ENCODE assay signal across 8 mouse cellular contexts in genomic region chr11:49087830-49088616, GRCm38 (mm10). TPM values are rescaled to one million over a fixed set of nuclear protein-coding genes. Genes with fewer than 3 reads are reported as not detected.
A peak's percentile ranks its signal among the peaks of the same experiment; 100 is the strongest.
DNase-seq lines count a peak whose midpoint lies in the region; ATAC-seq and TF ChIP-seq lines count a peak whose summit lies in the region.

No protein-coding gene starts in this region.

- WGBS in heart, adult 2 months: 48% methylated on average over 22 of the region's 22 CpGs
- 46% methylated on average over 22 of the region's 22 CpGs for WGBS in hindbrain, embryonic 15.5 days
- 27% methylated on average over 22 of the region's 22 CpGs for WGBS in lung, embryonic 15.5 days

- no peak for TF ChIP-seq POLR2A in heart, adult 2 months (IDR thresholded peaks at IDR 0.05; ENCODE audit: insufficient read depth, low read depth, low read length)
- TF ChIP-seq POLR2A in brain, embryonic 14.5 days (IDR thresholded peaks at IDR 0.05; ENCODE audit: borderline replicate concordance, extremely low read depth, insufficient read depth, insufficient read length, poor library complexity, severe bottlenecking): no peak

- peak overlapping the region; percentile 47 for H3K27ac ChIP-seq in heart, adult 2 months
- H3K27ac ChIP-seq in hindbrain, embryonic 15.5 days (replicated peaks): no peak overlapping the region
- peak overlapping the region; percentile 37 for H3K27ac ChIP-seq in lung, embryonic 15.5 days

- no peak overlapping the region for H3K9ac ChIP-seq in heart, adult 2 months (ENCODE audit: low read depth, low read length)
- H3K9ac ChIP-seq in hindbrain, embryonic 15.5 days: no peak overlapping the region
- H3K9ac ChIP-seq in lung, embryonic 15.5 days: no peak overlapping the region

- H3K79me2 ChIP-seq in heart, adult 2 months (replicated peaks; ENCODE audit: control insufficient read depth, insufficient read depth, low read length): no peaks in the 10 kb centered on the region

- peak; percentile 46 to 60 for DNase-seq in heart, adult 2 months
- DNase-seq in heart, postnatal 10 days: no peak
- DNase-seq in brain, embryonic 14.5 days (ENCODE audit: low read depth): peak; percentile 5
- DNase-seq in spleen, postnatal 36 days (ENCODE audit: low spot score in 2 of 2): peak; percentile 79 to 80
- no peak for DNase-seq in right cerebral cortex, postnatal 25 days
- DNase-seq in layer of hippocampus, adult 11-12 months (ENCODE audit: low spot score): no peak

- no peaks in the 10 kb centered on the region for H3K9me3 ChIP-seq in hindbrain, embryonic 15.5 days
- no peaks in the 10 kb centered on the region for H3K9me3 ChIP-seq in lung, embryonic 15.5 days

- H3K4me2 ChIP-seq in hindbrain, embryonic 15.5 days: peak overlapping the region; percentile 36
- peak overlapping the region; percentile 39 for H3K4me2 ChIP-seq in lung, embryonic 15.5 days

- no peak for TF ChIP-seq CTCF in heart, adult 2 months (IDR thresholded peaks at IDR 0.05)
- no peak for TF ChIP-seq CTCF in brain, embryonic 14.5 days (IDR thresholded peaks at IDR 0.05; ENCODE audit: borderline replicate concordance, extremely low read depth, insufficient read depth, insufficient read length)

- no peaks in the 10 kb centered on the region for H3K27me3 ChIP-seq in heart, adult 2 months (ENCODE audit: control insufficient read depth, insufficient read depth, low read length)
- H3K27me3 ChIP-seq in hindbrain, embryonic 15.5 days: no peaks in the 10 kb centered on the region
- no peaks in the 10 kb centered on the region for H3K27me3 ChIP-seq in lung, embryonic 15.5 days

- ATAC-seq in hindbrain, embryonic 15.5 days (ENCODE audit: low FRiP score, low read depth): no peak
- ATAC-seq in lung, embryonic 15.5 days (ENCODE audit: borderline replicate concordance, extremely low read depth, low FRiP score, low TSS enrichment): peak; percentile 88

- H3K4me3 ChIP-seq in heart, adult 2 months: peak overlapping the region; percentile 13; the same call in 1 of the 2 replicates
- H3K4me3 ChIP-seq in hindbrain, embryonic 15.5 days: no peak overlapping the region
- H3K4me3 ChIP-seq in lung, embryonic 15.5 days: peak overlapping the region; percentile 7; the same call in 1 of the 2 replicates

- intact Hi-C loops in heart, adult 2 months (cut with DNase I): loop anchor here (5.0 kb wide), 1 partner anchor 216 kb away; the partner anchor contains the start of gene Irgm1
- intact Hi-C loops in heart, postnatal 10 days (cut with DNase I): no loop called here

- peaks cover 4% of the 10 kb centered on the region for H3K36me3 ChIP-seq in heart, adult 2 months (ENCODE audit: control insufficient read depth, insufficient read depth, low read length)
- H3K36me3 ChIP-seq in hindbrain, embryonic 15.5 days: no peaks in the 10 kb centered on the region
- H3K36me3 ChIP-seq in lung, embryonic 15.5 days: no peaks in the 10 kb centered on the region

- peaks cover 19% of the 10 kb centered on the region for H3K4me1 ChIP-seq in heart, adult 2 months (ENCODE audit: control insufficient read depth, insufficient read depth, low read length)
- H3K4me1 ChIP-seq in hindbrain, embryonic 15.5 days (replicated peaks): no peaks in the 10 kb centered on the region
- H3K4me1 ChIP-seq in lung, embryonic 15.5 days: peaks cover 8% of the 10 kb centered on the region

- no peak for TF ChIP-seq EP300 in heart, adult 2 months (IDR thresholded peaks at IDR 0.05; ENCODE audit: insufficient read depth, low read depth, low read length)

RNA-seq across cellular contexts. Expression of gene Ifi47, which starts 11.6 kb away (rescaled TPM):
- total RNA-seq in heart, adult 2 months (2021): 1 to 10 TPM; 2.5 to 3.3 TPM
- polyA plus RNA-seq in heart, adult 2 months (2012; rRNA removed): 2.6 and 3.3 TPM in 2 replicates
- 1 to 10 TPM; 1.7 to 2.2 TPM for total RNA-seq in heart, postnatal 10 days (2021)
- 0.19 and 0.63 TPM in 2 replicates for polyA plus RNA-seq in brain, embryonic 14.5 days (2012; rRNA removed)
- polyA plus RNA-seq in hindbrain, embryonic 15.5 days (2015; fragmentation: Nextera tagmentation; extraction: Ambion mirVana): 0.52 and 1.6 TPM in 2 replicates
- 2.6 and 3.1 TPM in 2 replicates for polyA plus RNA-seq in lung, embryonic 15.5 days (2015; fragmentation: Nextera tagmentation; extraction: Ambion mirVana)

RNA-seq across cellular contexts. Expression of gene Tgtp2, which starts 24.0 kb away (rescaled TPM):
- total RNA-seq in heart, adult 2 months (2021): 1 to 10 TPM; 1.2 to 6.9 TPM
- polyA plus RNA-seq in heart, adult 2 months (2012; rRNA removed): 7.2 and 10.3 TPM in 2 replicates
- total RNA-seq in heart, postnatal 10 days (2021): not detected
- polyA plus RNA-seq in brain, embryonic 14.5 days (2012; rRNA removed): 0.11 TPM in 1 of 2 replicates, not detected in the other
- 0.54 TPM in 1 of 2 replicates, not detected in the other for polyA plus RNA-seq in hindbrain, embryonic 15.5 days (2015; fragmentation: Nextera tagmentation; extraction: Ambion mirVana)
- 0.72 and 1.3 TPM in 2 replicates for polyA plus RNA-seq in lung, embryonic 15.5 days (2015; fragmentation: Nextera tagmentation; extraction: Ambion mirVana)

RNA-seq across cellular contexts. Expression of gene Olfr1396, which starts 26.7 kb away (rescaled TPM):
- total RNA-seq in heart, adult 2 months (2021): 1 to 10 TPM in 1 of 2 experiments, under 1 TPM in 1; 0.97 to 1.4 TPM
- 4.4 and 9.7 TPM in 2 replicates for polyA plus RNA-seq in heart, adult 2 months (2012; rRNA removed)
- 1 to 10 TPM; 1.1 to 1.5 TPM for total RNA-seq in heart, postnatal 10 days (2021)
- polyA plus RNA-seq in brain, embryonic 14.5 days (2012; rRNA removed): not detected in 2 replicates
- not detected in 2 replicates for polyA plus RNA-seq in hindbrain, embryonic 15.5 days (2015; fragmentation: Nextera tagmentation; extraction: Ambion mirVana)
- polyA plus RNA-seq in lung, embryonic 15.5 days (2015; fragmentation: Nextera tagmentation; extraction: Ambion mirVana): not detected in 2 replicates

RNA-seq across cellular contexts. Expression of gene 9930111J21Rik2, which starts 37.0 kb away (rescaled TPM):
- total RNA-seq in heart, adult 2 months (2021): 1 to 10 TPM; 5.5 to 7.1 TPM
- polyA plus RNA-seq in heart, adult 2 months (2012; rRNA removed): 1.9 and 4.9 TPM in 2 replicates
- 1 to 10 TPM; 6.8 to 7.3 TPM for total RNA-seq in heart, postnatal 10 days (2021)
- 0.18 and 0.42 TPM in 2 replicates for polyA plus RNA-seq in brain, embryonic 14.5 days (2012; rRNA removed)
- polyA plus RNA-seq in hindbrain, embryonic 15.5 days (2015; fragmentation: Nextera tagmentation; extraction: Ambion mirVana): 0.35 and 0.45 TPM in 2 replicates
- 0.55 and 1.1 TPM in 2 replicates for polyA plus RNA-seq in lung, embryonic 15.5 days (2015; fragmentation: Nextera tagmentation; extraction: Ambion mirVana)

RNA-seq across cellular contexts. Expression of gene Olfr1395, which starts 54.1 kb away (rescaled TPM):
- total RNA-seq in heart, adult 2 months (2021): not detected
- polyA plus RNA-seq in heart, adult 2 months (2012; rRNA removed): 0.12 TPM in 1 of 2 replicates, not detected in the other
- total RNA-seq in heart, postnatal 10 days (2021): not detected
- polyA plus RNA-seq in brain, embryonic 14.5 days (2012; rRNA removed): not detected in 2 replicates
- polyA plus RNA-seq in hindbrain, embryonic 15.5 days (2015; fragmentation: Nextera tagmentation; extraction: Ambion mirVana): not detected in 2 replicates
- polyA plus RNA-seq in lung, embryonic 15.5 days (2015; fragmentation: Nextera tagmentation; extraction: Ambion mirVana): not detected in 2 replicates

Comparison
In these comparisons a context has a peak if more than half of its experiments do, and no peak if none do; other contexts are left out.
1. DNase-seq: peak in heart, adult 2 months (2 of 2), brain, embryonic 14.5 days (single experiment) and spleen, postnatal 36 days (2 of 2); none in heart, postnatal 10 days (0 of 2), right cerebral cortex, postnatal 25 days (single experiment) and layer of hippocampus, adult 11-12 months (single experiment).